Comparison of ENCODE assay signal across 8 mouse cellular contexts in genomic region chr7:137783954-137784353, GRCm38 (mm10).
DNase-seq lines count a peak whose midpoint lies in the region; ATAC-seq lines count a peak whose summit lies in the region.

No protein-coding gene starts in this region.

- H3K4me1 ChIP-seq in forebrain, embryonic 14.5 days (ENCODE audit: control insufficient read depth, insufficient read depth, low read length): no peaks in the 10 kb centered on the region
- H3K4me1 ChIP-seq in forebrain, embryonic 15.5 days: no peaks in the 10 kb centered on the region

- DNase-seq in forebrain, embryonic 14.5 days (ENCODE audit: low spot score): peak; percentile 65
- peak; percentile 3 for DNase-seq in ovary, postnatal 14 days (ENCODE audit: low spot score)
- no peak for DNase-seq in ovary, adult 18-20 months (ENCODE audit: low spot score)
- peak; percentile 42 for DNase-seq in adrenal gland, postnatal 25 days
- peak; percentile 47 for DNase-seq in heart, postnatal 4 days
- peak; percentile 50 for DNase-seq in lung, postnatal 36 days

- ATAC-seq in forebrain, embryonic 14.5 days: no peak
- no peak for ATAC-seq in forebrain, embryonic 15.5 days (replicated peaks)
- no peak for ATAC-seq in monocyte, adult 5-6 weeks (replicated peaks; ENCODE audit: insufficient number of reproducible peaks, low FRiP score, low TSS enrichment, poor library complexity, severe bottlenecking)

- H3K4me2 ChIP-seq in forebrain, embryonic 14.5 days (ENCODE audit: low read length): no peak overlapping the region
- no peak overlapping the region for H3K4me2 ChIP-seq in forebrain, embryonic 15.5 days (replicated peaks)

- H3K27ac ChIP-seq in forebrain, embryonic 14.5 days (ENCODE audit: low read depth, low read length): no peak overlapping the region
- H3K27ac ChIP-seq in forebrain, embryonic 15.5 days (replicated peaks): no peak overlapping the region

- H3K27me3 ChIP-seq in forebrain, embryonic 14.5 days (replicated peaks; ENCODE audit: control insufficient read depth, insufficient read depth, low read length): no peaks in the 10 kb centered on the region
- H3K27me3 ChIP-seq in forebrain, embryonic 15.5 days: no peaks in the 10 kb centered on the region

- no peaks in the 10 kb centered on the region for H3K9me3 ChIP-seq in forebrain, embryonic 14.5 days (replicated peaks; ENCODE audit: control insufficient read depth, low read length)
- H3K9me3 ChIP-seq in forebrain, embryonic 15.5 days: no peaks in the 10 kb centered on the region

- no peaks in the 10 kb centered on the region for H3K36me3 ChIP-seq in forebrain, embryonic 14.5 days (ENCODE audit: control insufficient read depth, insufficient read depth, low read length)
- no peaks in the 10 kb centered on the region for H3K36me3 ChIP-seq in forebrain, embryonic 15.5 days

- no peak overlapping the region for H3K4me3 ChIP-seq in forebrain, embryonic 14.5 days (ENCODE audit: low read depth, low read length)
- H3K4me3 ChIP-seq in forebrain, embryonic 15.5 days: no peak overlapping the region

- no peak overlapping the region for H3K9ac ChIP-seq in forebrain, embryonic 14.5 days (ENCODE audit: low read length)
- no peak overlapping the region for H3K9ac ChIP-seq in forebrain, embryonic 15.5 days (replicated peaks)
